Mouse (Mus musculus): ENCODE data around the gene Socs2.

DNA sequence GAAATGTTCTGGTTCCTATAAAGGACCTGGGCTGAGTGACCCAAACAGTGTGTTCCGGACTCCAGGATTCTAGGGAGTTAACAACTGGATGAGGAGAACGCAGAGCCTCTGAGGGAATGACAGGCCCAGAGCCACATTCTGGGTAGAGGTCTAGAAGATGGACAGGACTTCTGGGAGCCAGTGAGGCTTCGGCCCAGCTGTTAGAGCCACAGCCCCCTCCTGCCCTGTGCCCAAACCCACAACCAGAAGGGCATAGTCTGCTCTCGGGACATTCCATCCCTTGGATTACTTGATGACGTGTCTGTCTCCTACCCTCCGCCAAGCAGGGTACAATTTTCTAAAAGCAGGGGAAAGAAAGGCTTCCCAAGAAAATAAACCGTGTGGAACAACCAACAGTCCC, 7.8 kb downstream of the Socs2 start:
- TF ChIP-seq CTCF (IDR thresholded peaks at IDR 0.05; ENCODE audit: low read depth), result no peak
- no peak for TF ChIP-seq EP300 (IDR thresholded peaks at IDR 0.05; ENCODE audit: low read depth)

All from liver, embryonic 14.5 days (tissue).